In genomic region chr4:10694106-10694748, GRCm38 (mm10) we compare ENCODE assay signal across 7 mouse cellular contexts.
DNase-seq lines count a peak whose midpoint lies in the region; ATAC-seq and TF ChIP-seq lines count a peak whose summit lies in the region.
"Not testable (repeated sequence)": the region's sequence is repeated elsewhere in the genome, so short reads cannot be mapped to it uniquely, and the experiment has no call there.

No protein-coding gene starts in this region.

- H3K27ac ChIP-seq in forebrain, embryonic 13.5 days; heart, embryonic 15.5 days; intestine, embryonic 14.5 days (ENCODE audit: low read depth); limb, embryonic 14.5 days (replicated peaks; ENCODE audit: low read depth, low read length); lung, embryonic 16.5 days (ENCODE audit: low read length); neural tube, embryonic 11.5 days (ENCODE audit: low read depth, low read length): not testable (repeated sequence)

- TF ChIP-seq POLR2A in brain, embryonic 14.5 days (IDR thresholded peaks at IDR 0.05; ENCODE audit: borderline replicate concordance, extremely low read depth, insufficient read depth, insufficient read length, poor library complexity, severe bottlenecking); limb, embryonic 14.5 days (IDR thresholded peaks at IDR 0.05; ENCODE audit: borderline replicate concordance, extremely low read depth, insufficient read depth, insufficient read length): not testable (repeated sequence)

- not testable (repeated sequence) for H3K9me3 ChIP-seq in forebrain, embryonic 13.5 days (replicated peaks); heart, embryonic 15.5 days (replicated peaks); intestine, embryonic 14.5 days (ENCODE audit: control insufficient read depth, low read length); limb, embryonic 14.5 days (ENCODE audit: control insufficient read depth, low read length); lung, embryonic 16.5 days (ENCODE audit: control insufficient read depth, low read length); neural tube, embryonic 11.5 days (ENCODE audit: control insufficient read depth, low read length)

- peak; percentile 62 for DNase-seq in brain, embryonic 14.5 days (ENCODE audit: low read depth)
- DNase-seq in intestine, embryonic 14.5 days (ENCODE audit: low spot score); limb, embryonic 14.5 days (ENCODE audit: low spot score); neural tube, embryonic 11.5 days (ENCODE audit: low spot score): not testable (repeated sequence)

- not testable (repeated sequence) for H3K4me1 ChIP-seq in forebrain, embryonic 13.5 days; intestine, embryonic 14.5 days (replicated peaks; ENCODE audit: control insufficient read depth, insufficient read depth, low read length); limb, embryonic 14.5 days (ENCODE audit: control insufficient read depth, insufficient read depth, low read length); lung, embryonic 16.5 days (replicated peaks; ENCODE audit: control insufficient read depth, insufficient read depth, low read length); neural tube, embryonic 11.5 days (ENCODE audit: control insufficient read depth, insufficient read depth, low read length)
- peaks cover 11% of the 10 kb centered on the region; the same call in 1 of the 2 replicates for H3K4me1 ChIP-seq in heart, embryonic 15.5 days (replicated peaks)

- WGBS in forebrain, embryonic 13.5 days = 43% methylated on average over 14 of the region's 21 CpGs
- WGBS in heart, embryonic 15.5 days = 69% methylated on average over 5 of the region's 21 CpGs
- WGBS in intestine, embryonic 14.5 days = 80% methylated on average over 4 of the region's 21 CpGs
- WGBS in limb, embryonic 14.5 days = 67% methylated on average over 1 of the region's 21 CpGs
- 35% methylated on average over 8 of the region's 21 CpGs for WGBS in lung, embryonic 16.5 days
- WGBS in neural tube, embryonic 11.5 days = 53% methylated on average over 8 of the region's 21 CpGs

- H3K27me3 ChIP-seq in forebrain, embryonic 13.5 days; heart, embryonic 15.5 days; intestine, embryonic 14.5 days (replicated peaks; ENCODE audit: control insufficient read depth, insufficient read depth, low read length); limb, embryonic 14.5 days (ENCODE audit: control insufficient read depth, insufficient read depth, low read length); lung, embryonic 16.5 days (ENCODE audit: control insufficient read depth, insufficient read depth, low read depth, low read length); neural tube, embryonic 11.5 days (ENCODE audit: control insufficient read depth, insufficient read depth, low read length): not testable (repeated sequence)

- TF ChIP-seq CTCF in brain, embryonic 14.5 days (IDR thresholded peaks at IDR 0.05; ENCODE audit: borderline replicate concordance, extremely low read depth, insufficient read depth, insufficient read length) = not testable (repeated sequence)

- H3K4me3 ChIP-seq in forebrain, embryonic 13.5 days = peak overlapping the region; percentile 14; the same call in 1 of the 2 replicates
- peak overlapping the region; percentile 35 for H3K4me3 ChIP-seq in heart, embryonic 15.5 days
- H3K4me3 ChIP-seq in intestine, embryonic 14.5 days (ENCODE audit: low read depth, low read length); lung, embryonic 16.5 days (ENCODE audit: low read length): not testable (repeated sequence)
- peak overlapping the region; percentile 8; the same call in 1 of the 2 replicates for H3K4me3 ChIP-seq in limb, embryonic 14.5 days (replicated peaks; ENCODE audit: low read length)
- peak overlapping the region; percentile 22 for H3K4me3 ChIP-seq in neural tube, embryonic 11.5 days (ENCODE audit: low read depth, low read length)

- H3K4me2 ChIP-seq in forebrain, embryonic 13.5 days; limb, embryonic 14.5 days (replicated peaks; ENCODE audit: low read depth, low read length, severe bottlenecking); neural tube, embryonic 11.5 days (ENCODE audit: low read depth): not testable (repeated sequence)
- peak overlapping the region; percentile 52 for H3K4me2 ChIP-seq in heart, embryonic 15.5 days
- H3K4me2 ChIP-seq in intestine, embryonic 14.5 days (ENCODE audit: low read length) = 0 out of 2 replicates have a peak overlapping the region, but pooled peaks have one; percentile 11
- H3K4me2 ChIP-seq in lung, embryonic 16.5 days (ENCODE audit: low read depth, low read length) = peak overlapping the region; percentile 8; the same call in 1 of the 2 replicates

- not testable (repeated sequence) for ATAC-seq in forebrain, embryonic 13.5 days; heart, embryonic 15.5 days (replicated peaks; ENCODE audit: insufficient number of reproducible peaks, insufficient read depth, low FRiP score, low read depth); intestine, embryonic 14.5 days (replicated peaks; ENCODE audit: low FRiP score, low TSS enrichment, low read depth); limb, embryonic 14.5 days (ENCODE audit: low FRiP score, low read depth); lung, embryonic 16.5 days (ENCODE audit: low read depth); neural tube, embryonic 11.5 days (ENCODE audit: insufficient read depth, low FRiP score, low TSS enrichment)

- not testable (repeated sequence) for H3K9ac ChIP-seq in forebrain, embryonic 13.5 days; heart, embryonic 15.5 days; intestine, embryonic 14.5 days (ENCODE audit: low read length); lung, embryonic 16.5 days (ENCODE audit: low read length); neural tube, embryonic 11.5 days (ENCODE audit: low read length)
- peak overlapping the region; percentile 21; the same call in 1 of the 2 replicates for H3K9ac ChIP-seq in limb, embryonic 14.5 days (ENCODE audit: low read depth, low read length, severe bottlenecking)

- not testable (repeated sequence) for H3K36me3 ChIP-seq in forebrain, embryonic 13.5 days (ENCODE audit: poor library complexity, severe bottlenecking); heart, embryonic 15.5 days; intestine, embryonic 14.5 days (ENCODE audit: control insufficient read depth, insufficient read depth, low read length); limb, embryonic 14.5 days (ENCODE audit: control insufficient read depth, insufficient read depth, low read length); lung, embryonic 16.5 days (ENCODE audit: control insufficient read depth, insufficient read depth, low read length); neural tube, embryonic 11.5 days (ENCODE audit: control insufficient read depth, insufficient read depth, low read length)
